Mouse (Mus musculus) heart, postnatal 0 days (tissue): ENCODE results near the gene Antxr2. TPM values are rescaled to one million over a fixed set of nuclear protein-coding genes. Genes with fewer than 3 reads are reported as not detected.

ENCODE experiments used
- ATAC-seq: fragments of 200-750 bp; cut with Nextera tagmentation; 2 replicates; pipeline ENCODE4 v1.8.0; 2017; ENCODE audit warnings: low read depth, moderate number of reproducible peaks, moderate library complexity; ENCODE audit not compliant: insufficient read depth
- DNase-seq: peaks from one replicate; pipeline ENCODE4 v3.0.0-alpha.2; 2016; ENCODE audit warnings: low spot score
- H3K27ac ChIP-seq: fragments of 300-500 bp; sonication (generic); 2 replicates; pipeline ENCODE4 v1.5.1; 2014; ENCODE audit warnings: low read depth, mild to moderate bottlenecking
- H3K27me3 ChIP-seq: fragments of 300-500 bp; sonication (generic); 2 replicates; pipeline ENCODE4 v1.6.1; 2014; ENCODE audit warnings: low read length, mixed read lengths; ENCODE audit not compliant: control insufficient read depth, insufficient read depth
- H3K36me3 ChIP-seq: fragments of 300-500 bp; sonication (generic); replicated peaks from 2 replicates; pipeline ENCODE4 v1.6.1; 2014; ENCODE audit warnings: low read length, mixed read lengths; ENCODE audit not compliant: control insufficient read depth, insufficient read depth
- H3K4me1 ChIP-seq: fragments of 300-500 bp; sonication (generic); 2 replicates; pipeline ENCODE4 v1.6.1; 2014; ENCODE audit warnings: antibody characterized with exemption; ENCODE audit not compliant: control insufficient read depth, insufficient read depth
- H3K4me2 ChIP-seq: fragments of 300-500 bp; sonication (generic); 2 replicates; pipeline ENCODE4 v1.6.1; 2014; ENCODE audit warnings: low read depth, mild to moderate bottlenecking, low read length, moderate library complexity
- H3K4me3 ChIP-seq: fragments of 300-500 bp; sonication (generic); 2 replicates; pipeline ENCODE4 v1.5.1; 2014; ENCODE audit warnings: low read depth, low read length
- H3K9ac ChIP-seq: fragments of 300-500 bp; sonication (generic); replicated peaks from 2 replicates; pipeline ENCODE4 v1.6.1; 2014; ENCODE audit warnings: low read depth, low read length, mixed read lengths
- H3K9me3 ChIP-seq: fragments of 300-500 bp; sonication (generic); replicated peaks from 2 replicates; pipeline ENCODE4 v1.6.1; 2016; ENCODE audit warnings: low read length; ENCODE audit not compliant: control insufficient read depth
- CTCF ChIP-seq: IDR thresholded peaks from 2 replicates; pipeline ENCODE4 v1.5.1; 2016; ENCODE audit warnings: antibody characterized with exemption, control low read depth, low read depth
- EP300 ChIP-seq: IDR thresholded peaks from 2 replicates; pipeline ENCODE4 v1.6.1; 2016; ENCODE audit warnings: antibody characterized with exemption, low read depth
- WGBS: fragments of 180-500 bp; shearing (Covaris S2); extraction: QIAGEN DNeasy Blood & Tissue Kit; methylation state at CpG from one replicate; pipeline ENCODE4 v1.1.7; 2014; 5-methylcytosine and 5-hydroxymethylcytosine counted together
- polyA plus RNA-seq: library from polyadenylated mRNA; unstranded; fragments of >200 nt; fragmentation: Nextera tagmentation; extraction: Ambion mirVana; gene quantifications from 2 replicates; pipeline ENCODE4 v1.2.1, GENCODE M21; 2015
- total RNA-seq: library from RNA; depleted of rRNA; stranded (reverse); fragments of >200 nt; gene quantifications from 2 replicates; pipeline ENCODE4 v1.2.3, GENCODE M21; 2014; ENCODE audit warnings: low replicate concordance

Antxr2 gene
- total and polyA plus RNA-seq, 2 experiments from 2014 or later: 48.6 to 78.7 TPM

GRCm38 (mm10) chr5:97971236-97971635, 59.6 kb downstream of the Antxr2 start:
- Histone ChIP-seq H3K4me1 (no peaks in the 10 kb centered on the region), H3K9me3 (no peaks in the 10 kb centered on the region), H3K27ac (no peak overlapping the region), H3K4me3 (no peak overlapping the region), H3K36me3 (peaks cover 22% of the 10 kb centered on the region), H3K4me2 (no peak overlapping the region), H3K9ac (no peak overlapping the region), H3K27me3 (no peaks in the 10 kb centered on the region)
- 57% methylated on average over 3 of the region's 3 CpGs for WGBS
- TF ChIP-seq EP300: no peak
- no peak for TF ChIP-seq CTCF
- ATAC-seq: no peak
- no peak for DNase-seq

- Histone ChIP-seq H3K9ac (no peak overlapping the region), H3K4me1 (no peaks in the 10 kb centered on the region), H3K4me2 (no peak overlapping the region), H3K27ac (no peak overlapping the region), H3K9me3 (no peaks in the 10 kb centered on the region), H3K36me3 (peaks cover 29% of the 10 kb centered on the region), H3K27me3 (no peaks in the 10 kb centered on the region), H3K4me3 (no peak overlapping the region)
- 84% methylated on average over 5 of the region's 5 CpGs for WGBS
- DNase-seq: no peak
- no peak for ATAC-seq
- TF ChIP-seq CTCF: no peak
- TF ChIP-seq EP300: no peak
These were observed 63.8 kb downstream of the Antxr2 start for GRCm38 (mm10) chr5:97967044-97967443.

- H3K36me3 ChIP-seq: peaks cover 36% of the 10 kb centered on the region
- no peak overlapping the region for H3K27ac ChIP-seq
- ATAC-seq: no peak
These were observed 64.7 kb downstream of the Antxr2 start for GRCm38 (mm10) chr5:97966101-97966500.

GRCm38 (mm10) chr5:97964444-97964843, 66.4 kb downstream of the Antxr2 start:
- H3K4me2 ChIP-seq: no peak overlapping the region
- no peak overlapping the region for H3K4me3 ChIP-seq
- no peak overlapping the region for H3K27ac ChIP-seq
- TF ChIP-seq CTCF: no peak
- TF ChIP-seq EP300: no peak
- ATAC-seq (no peak), DNase-seq (no peak)
- H3K36me3 ChIP-seq: peaks cover 49% of the 10 kb centered on the region
- no peaks in the 10 kb centered on the region for H3K4me1 ChIP-seq
- no peak overlapping the region for H3K9ac ChIP-seq
- WGBS: 67% methylated on average over 2 of the region's 2 CpGs
- no peaks in the 10 kb centered on the region for H3K9me3 ChIP-seq
- H3K27me3 ChIP-seq: no peaks in the 10 kb centered on the region

More at GRCm38 (mm10) chr5:97966101-97966500, 64.7 kb downstream of the Antxr2 start:
- Histone ChIP-seq H3K9me3 (no peaks in the 10 kb centered on the region), H3K4me3 (no peak overlapping the region), H3K9ac (no peak overlapping the region), H3K4me1 (no peaks in the 10 kb centered on the region), H3K4me2 (no peak overlapping the region), H3K27me3 (no peaks in the 10 kb centered on the region)
- no peak for TF ChIP-seq EP300
- no peak for TF ChIP-seq CTCF
- DNase-seq: no peak

GRCm38 (mm10) chr5:97962512-97962911, 68.3 kb downstream of the Antxr2 start:
- H3K4me2 ChIP-seq: no peak overlapping the region
- H3K27ac ChIP-seq: no peak overlapping the region
- no peaks in the 10 kb centered on the region for H3K9me3 ChIP-seq
- H3K4me3 ChIP-seq: no peak overlapping the region
- TF ChIP-seq EP300 (no peak), CTCF (no peak)
- H3K27me3 ChIP-seq: no peaks in the 10 kb centered on the region
- DNase-seq (no peak), ATAC-seq (no peak)
- no peak overlapping the region for H3K9ac ChIP-seq
- no peaks in the 10 kb centered on the region for H3K4me1 ChIP-seq
- H3K36me3 ChIP-seq: peaks cover 59% of the 10 kb centered on the region
- 83% methylated on average over 3 of the region's 3 CpGs for WGBS

GRCm38 (mm10) chr5:97961786-97962185, 69.1 kb downstream of the Antxr2 start:
- Histone ChIP-seq H3K4me1 (no peaks in the 10 kb centered on the region), H3K4me2 (no peak overlapping the region), H3K36me3 (peaks cover 59% of the 10 kb centered on the region), H3K27me3 (no peaks in the 10 kb centered on the region), H3K9ac (no peak overlapping the region), H3K4me3 (no peak overlapping the region), H3K27ac (no peak overlapping the region), H3K9me3 (no peaks in the 10 kb centered on the region)
- ATAC-seq (no peak), DNase-seq (no peak)
- TF ChIP-seq CTCF (no peak), EP300 (no peak)
- WGBS: 72% methylated on average over 7 of the region's 7 CpGs
